ENCODE assay signal across 8 mouse cellular contexts in the genomic region with DNA sequence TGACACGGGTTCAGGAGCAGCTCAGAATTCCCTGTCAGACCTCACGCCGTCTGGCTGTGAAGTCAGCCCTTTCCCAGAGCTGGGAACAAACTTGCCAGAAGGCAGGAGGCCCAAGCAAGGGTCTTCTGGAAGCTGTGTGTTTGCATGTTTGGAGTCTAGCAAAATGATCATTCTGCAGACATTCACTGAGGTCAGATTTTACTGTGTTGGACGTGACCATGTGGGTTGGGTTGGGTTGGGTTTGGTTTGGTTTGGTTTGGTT. TPM values are rescaled to one million over a fixed set of nuclear protein-coding genes. Genes with fewer than 3 reads are reported as not detected.
DNase-seq lines count a peak whose midpoint lies in the region; ATAC-seq and TF ChIP-seq lines count a peak whose summit lies in the region.

No protein-coding gene starts in this region.

- intact Hi-C loops in heart, adult 2 months (cut with DNase I): no loop called here
- intact Hi-C loops in left cerebral cortex, postnatal 14 days (cut with DNase I): no loop called here

- TF ChIP-seq CTCF in heart, adult 2 months (IDR thresholded peaks at IDR 0.05): no peak
- TF ChIP-seq CTCF in CH12.LX (conservative IDR thresholded peaks at IDR 0.05 in 1 of 2, IDR thresholded peaks at IDR 0.05 in 1 of 2; ENCODE audit: low read depth in 2 of 2, low read length in 2 of 2): no peak

- H3K9ac ChIP-seq in heart, adult 2 months (ENCODE audit: low read depth, low read length): no peak overlapping the region
- H3K9ac ChIP-seq in CH12.LX (ENCODE audit: insufficient read depth, low read depth): peak overlapping the region; percentile 67
- H3K9ac ChIP-seq in forebrain, embryonic 14.5 days (ENCODE audit: low read length): peak overlapping the region; percentile 45; the same call in 1 of the 2 replicates
- peak overlapping the region; percentile 62 for H3K9ac ChIP-seq in liver, embryonic 15.5 days

- H3K4me2 ChIP-seq in CH12.LX (ENCODE audit: insufficient read depth, low read depth, poor library complexity, severe bottlenecking): peak overlapping the region; percentile 53
- peak overlapping the region; percentile 38; the same call in 1 of the 2 replicates for H3K4me2 ChIP-seq in forebrain, embryonic 14.5 days (ENCODE audit: low read length)
- peak overlapping the region; percentile 74 for H3K4me2 ChIP-seq in liver, embryonic 15.5 days

- TF ChIP-seq EP300 in heart, adult 2 months (IDR thresholded peaks at IDR 0.05; ENCODE audit: insufficient read depth, low read depth, low read length): no peak
- TF ChIP-seq EP300 in CH12.LX (IDR thresholded peaks at IDR 0.05; ENCODE audit: low read length): no peak

- ATAC-seq in forebrain, embryonic 14.5 days: no peak
- no peak for ATAC-seq in liver, embryonic 15.5 days (ENCODE audit: insufficient read depth)

- 64% methylated on average over 4 of the region's 4 CpGs for WGBS in heart, adult 2 months
- WGBS in forebrain, embryonic 14.5 days: 23% methylated on average over 4 of the region's 4 CpGs
- 51% methylated on average over 4 of the region's 4 CpGs for WGBS in liver, embryonic 15.5 days (ENCODE audit: insufficient replicate concordance)

- H3K4me3 ChIP-seq in heart, adult 2 months: no peak overlapping the region
- peak overlapping the region; percentile 29 to 37 (median 30) for H3K4me3 ChIP-seq in CH12.LX (replicated peaks in 1 of 3; ENCODE audit: low read depth in 2 of 3, low read length in 2 of 3, poor library complexity in 1 of 3)
- H3K4me3 ChIP-seq in forebrain, embryonic 14.5 days (ENCODE audit: low read depth, low read length): no peak overlapping the region
- peak overlapping the region; percentile 9; the same call in 1 of the 2 replicates for H3K4me3 ChIP-seq in liver, embryonic 15.5 days (replicated peaks)

- peaks cover 14% of the 10 kb centered on the region for H3K4me1 ChIP-seq in heart, adult 2 months (ENCODE audit: control insufficient read depth, insufficient read depth, low read length)
- H3K4me1 ChIP-seq in CH12.LX (ENCODE audit: control insufficient read depth in 1 of 2, insufficient read depth in 2 of 2): peaks cover 68 to 85% of the 10 kb centered on the region in 2 experiments
- H3K4me1 ChIP-seq in forebrain, embryonic 14.5 days (ENCODE audit: control insufficient read depth, insufficient read depth, low read length): peaks cover 57% of the 10 kb centered on the region
- H3K4me1 ChIP-seq in liver, embryonic 15.5 days (replicated peaks): peaks cover 69% of the 10 kb centered on the region

- DNase-seq in heart, adult 2 months: no peak
- no peak for DNase-seq in heart, adult 11 months
- DNase-seq in CH12.LX (ENCODE audit: extremely low read depth): no peak
- no peak for DNase-seq in forebrain, embryonic 14.5 days (ENCODE audit: low spot score)
- no peak for DNase-seq in ovary, postnatal 36 days (ENCODE audit: low spot score)
- DNase-seq in left cerebral cortex, postnatal 14 days (ENCODE audit: low spot score in 2 of 2): no peak
- no peak for DNase-seq in urinary bladder, adult 18-20 months (ENCODE audit: low spot score in 2 of 2)

- TF ChIP-seq POLR2A in heart, adult 2 months (IDR thresholded peaks at IDR 0.05; ENCODE audit: insufficient read depth, low read depth, low read length): no peak
- no peak for TF ChIP-seq POLR2A in CH12.LX (IDR thresholded peaks at IDR 0.05; ENCODE audit: low read depth, low read length)

- TF ChIP-seq RAD21 in CH12.LX (IDR thresholded peaks at IDR 0.05; ENCODE audit: low read depth, low read length): no peak

- in situ Hi-C loops in CH12.LX (cut with MboI; ENCODE audit: low pct_ligation_motif_present, low pct_unique_long_range_greater_than_20kb, low sequenced_read_pairs): loop anchor here (25.0 kb wide), 1 partner anchor 487 kb away; the partner anchor contains the start of gene Gm17455

- no peaks in the 10 kb centered on the region for H3K27me3 ChIP-seq in heart, adult 2 months (ENCODE audit: control insufficient read depth, insufficient read depth, low read length)
- H3K27me3 ChIP-seq in CH12.LX (replicated peaks): no peaks in the 10 kb centered on the region
- H3K27me3 ChIP-seq in forebrain, embryonic 14.5 days (replicated peaks; ENCODE audit: control insufficient read depth, insufficient read depth, low read length): no peaks in the 10 kb centered on the region
- no peaks in the 10 kb centered on the region for H3K27me3 ChIP-seq in liver, embryonic 15.5 days

- no peaks in the 10 kb centered on the region for H3K36me3 ChIP-seq in heart, adult 2 months (ENCODE audit: control insufficient read depth, insufficient read depth, low read length)
- peaks cover 29 to 32% of the 10 kb centered on the region in 2 experiments for H3K36me3 ChIP-seq in CH12.LX (replicated peaks in 1 of 2; ENCODE audit: control insufficient read depth in 1 of 2, insufficient read depth in 1 of 2, low read length in 1 of 2)
- H3K36me3 ChIP-seq in forebrain, embryonic 14.5 days (ENCODE audit: control insufficient read depth, insufficient read depth, low read length): peaks cover 15% of the 10 kb centered on the region
- H3K36me3 ChIP-seq in liver, embryonic 15.5 days (replicated peaks): peaks cover 36% of the 10 kb centered on the region

- H3K9me3 ChIP-seq in CH12.LX (replicated peaks; ENCODE audit: low read length): no peaks in the 10 kb centered on the region
- no peaks in the 10 kb centered on the region for H3K9me3 ChIP-seq in forebrain, embryonic 14.5 days (replicated peaks; ENCODE audit: control insufficient read depth, low read length)
- no peaks in the 10 kb centered on the region for H3K9me3 ChIP-seq in liver, embryonic 15.5 days (replicated peaks)

- peak overlapping the region; percentile 76 for H3K27ac ChIP-seq in heart, adult 2 months
- peak overlapping the region; percentile 90 for H3K27ac ChIP-seq in CH12.LX (ENCODE audit: insufficient read depth, low read depth)
- H3K27ac ChIP-seq in forebrain, embryonic 14.5 days (ENCODE audit: low read depth, low read length): peak overlapping the region; percentile 99
- H3K27ac ChIP-seq in liver, embryonic 15.5 days (replicated peaks): peak overlapping the region; percentile 96

- dilution Hi-C loops in CH12.LX (cut with MboI; ENCODE audit: extremely low pct_ligation_motif_present, extremely low pct_unique_long_range_greater_than_20kb, low sequenced_read_pairs): no loop called here

- H3K79me2 ChIP-seq in heart, adult 2 months (replicated peaks; ENCODE audit: control insufficient read depth, insufficient read depth, low read length): no peaks in the 10 kb centered on the region
- no peaks in the 10 kb centered on the region for H3K79me2 ChIP-seq in CH12.LX (replicated peaks; ENCODE audit: control insufficient read depth, extremely low read depth, insufficient read depth, poor library complexity, severe bottlenecking)

TF ChIP-seq in CH12.LX, 34 proteins besides CTCF, POLR2A, EP300 and RAD21:
- no peak for TF ChIP-seq ELF1 (IDR thresholded peaks at IDR 0.05; ENCODE audit: low read depth, low read length)
- no peak; the same call in 1 of the 2 replicates for TF ChIP-seq MAX (IDR thresholded peaks at IDR 0.05; ENCODE audit: low read length)
- TF ChIP-seq GABPA (IDR thresholded peaks at IDR 0.05; ENCODE audit: insufficient replicate concordance, low read depth, low read length): no peak
- no peak for TF ChIP-seq ZKSCAN1 (IDR thresholded peaks at IDR 0.05; ENCODE audit: borderline replicate concordance, low read depth, low read length)
- TF ChIP-seq ZMIZ1 (IDR thresholded peaks at IDR 0.05; ENCODE audit: low read depth, low read length): no peak
- no peak for TF ChIP-seq MEF2A (IDR thresholded peaks at IDR 0.05; ENCODE audit: borderline replicate concordance, low read depth, low read length)
- no peak for TF ChIP-seq MAFK (IDR thresholded peaks at IDR 0.05; ENCODE audit: insufficient replicate concordance, low read length)
- no peak for TF ChIP-seq TBP (conservative IDR thresholded peaks at IDR 0.05; ENCODE audit: low read depth, low read length)
- no peak for TF ChIP-seq IRF4 (IDR thresholded peaks at IDR 0.05; ENCODE audit: low read depth, low read length)
TF ChIP-seq in CH12.LX: peak in this region for 0.

RNA-seq across cellular contexts. Expression of gene Dnajb12, which starts 20.7 kb away (rescaled TPM):
- total RNA-seq in heart, adult 2 months (2021): 10 to 100 TPM; 36.8 to 45.4 TPM
- 32.9 and 39.2 TPM in 2 replicates for polyA plus RNA-seq in heart, adult 2 months (2012; rRNA removed)
- total RNA-seq in CH12.LX (2012; rRNA removed): 17.0 and 21.5 TPM in 2 replicates
- 13.1 and 13.9 TPM in 2 replicates for total RNA-seq in CH12.LX (2014; rRNA removed)
- polyA plus RNA-seq in CH12.LX (2012; ENCODE audit: insufficient read length, low read depth): 30.3 and 35.9 TPM in 2 replicates
- 18.8 and 19.7 TPM in 2 replicates for polyA plus RNA-seq in forebrain, embryonic 14.5 days (2014; fragmentation: Nextera tagmentation; extraction: Ambion mirVana)
- 14.3 and 15.0 TPM in 2 replicates for polyA plus RNA-seq in liver, embryonic 15.5 days (2015; fragmentation: Nextera tagmentation; extraction: Ambion mirVana)
- total RNA-seq in left cerebral cortex, postnatal 14 days (2021): 10 to 100 TPM; 46.3 to 50.6 TPM

RNA-seq across cellular contexts. Expression of gene Ddit4, which starts 51.5 kb away (rescaled TPM):
- total RNA-seq in heart, adult 2 months (2021): 100 to 1,000 TPM in 1 of 2 experiments, 10 to 100 TPM in 1; 70.7 to 219 TPM
- polyA plus RNA-seq in heart, adult 2 months (2012; rRNA removed): 48.0 and 55.5 TPM in 2 replicates
- total RNA-seq in CH12.LX (2012; rRNA removed) (45.7 and 136 TPM in 2 replicates), CH12.LX (2014; rRNA removed) (37.5 and 50.6 TPM in 2 replicates)
- 38.9 and 39.5 TPM in 2 replicates for polyA plus RNA-seq in CH12.LX (2012; ENCODE audit: insufficient read length, low read depth)
- 10.2 and 11.1 TPM in 2 replicates for polyA plus RNA-seq in forebrain, embryonic 14.5 days (2014; fragmentation: Nextera tagmentation; extraction: Ambion mirVana)
- 5.6 and 6.6 TPM in 2 replicates for polyA plus RNA-seq in liver, embryonic 15.5 days (2015; fragmentation: Nextera tagmentation; extraction: Ambion mirVana)
- total RNA-seq in left cerebral cortex, postnatal 14 days (2021): 10 to 100 TPM; 52.5 to 76.3 TPM

Comparison
In these comparisons a context has a peak if more than half of its experiments do, and no peak if none do; other contexts are left out.
1. H3K4me3 ChIP-seq: peak in CH12.LX (3 of 3) and liver, embryonic 15.5 days (single experiment); none in heart, adult 2 months (single experiment) and forebrain, embryonic 14.5 days (single experiment).
2. Peak in every context shown above with its lines, with median percentiles within 50 percentile points of each other: H3K27ac ChIP-seq and H3K4me2 ChIP-seq.